Mouse (Mus musculus): ENCODE results near the gene Hhipl1. TPM values are rescaled to one million over a fixed set of nuclear protein-coding genes. Genes with fewer than 3 reads are reported as not detected.
A peak's percentile ranks its signal among the peaks of the same experiment; 100 is the strongest.

Gene Hhipl1
- polyA plus RNA-seq, 1 experiment = 1.6 TPM

DNA sequence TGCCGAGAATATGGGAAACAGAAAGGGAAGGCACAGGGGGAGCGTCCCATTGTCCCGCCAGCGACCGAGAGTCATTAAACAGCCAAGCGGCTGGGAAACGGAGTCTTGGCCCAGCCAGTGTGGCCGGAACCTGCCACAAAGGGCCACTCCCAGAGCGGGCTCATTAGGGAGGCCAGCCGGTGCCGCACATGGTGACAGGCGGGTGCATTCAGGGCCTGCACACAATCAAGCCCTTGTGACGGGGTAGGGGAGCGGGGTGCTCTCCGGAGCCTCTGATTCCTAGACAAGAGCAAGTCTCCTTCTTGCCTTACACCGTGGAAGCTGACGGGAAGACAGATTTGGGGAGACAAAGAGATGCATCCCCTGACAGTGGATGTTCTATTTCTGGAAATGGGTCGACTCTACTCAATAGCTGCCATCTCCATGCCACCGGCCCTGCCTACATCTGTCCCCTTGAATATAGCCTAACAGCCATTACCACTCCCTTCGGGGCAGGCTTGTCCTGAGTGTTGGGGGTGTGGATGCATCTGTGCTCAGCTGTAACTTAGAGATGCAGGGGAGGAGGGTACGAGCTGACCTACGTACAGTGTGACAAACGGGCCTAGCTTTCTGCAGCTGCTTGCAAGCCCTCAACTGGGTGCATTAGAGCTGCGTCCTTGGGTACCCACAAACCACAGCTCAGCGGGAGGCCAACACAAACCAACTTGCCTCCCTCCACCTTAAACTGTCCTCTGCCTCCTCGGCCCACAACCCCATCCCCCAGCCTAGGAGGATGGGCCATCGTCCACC lies 40.0 kb upstream of the Hhipl1 start:
- Histone ChIP-seq H3ac (ENCODE audit: control insufficient read depth, insufficient read length, low read depth) (no peak overlapping the region), H3K79me2 (ENCODE audit: control insufficient read depth, insufficient read depth) (no peaks in the 10 kb centered on the region), H3K36me3 (ENCODE audit: control insufficient read depth, insufficient read depth) (no peaks in the 10 kb centered on the region), H3K4me3 (ENCODE audit: insufficient read depth, poor library complexity, severe bottlenecking) (no peak overlapping the region), H3K27me3 (ENCODE audit: control insufficient read depth, insufficient read depth, insufficient read length) (no peaks in the 10 kb centered on the region), H3K79me3 (ENCODE audit: low read depth) (peaks cover 1% of the 10 kb centered on the region)
- TF ChIP-seq MYOD1 (IDR thresholded peaks at IDR 0.05; ENCODE audit: control insufficient read depth, insufficient read length, low read depth) (peak; percentile 87), MYOG (IDR thresholded peaks at IDR 0.05; ENCODE audit: control insufficient read depth, extremely low read depth, insufficient read length) (no peak)

DNA sequence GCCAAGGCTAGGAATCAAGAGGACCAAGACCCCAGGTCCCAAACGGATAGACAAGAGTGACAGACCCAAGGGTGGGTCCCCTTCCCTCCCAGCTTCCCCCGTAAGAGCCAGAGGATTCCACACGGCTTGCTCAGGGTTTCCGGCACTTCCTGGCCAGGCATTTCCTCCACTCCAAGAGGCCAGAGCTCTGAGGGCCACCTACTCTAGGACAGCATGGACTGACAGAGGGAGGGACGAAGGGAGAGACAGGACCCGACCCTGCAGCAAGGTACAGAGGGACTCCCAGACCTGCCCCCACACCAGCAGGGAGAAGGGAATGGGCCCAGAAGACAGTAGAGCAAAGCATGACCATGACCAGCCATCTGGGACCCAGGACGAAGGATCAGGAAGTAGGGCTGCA lies 38.4 kb upstream of the Hhipl1 start:
- TF ChIP-seq USF1 (IDR thresholded peaks at IDR 0.05; ENCODE audit: low read depth) (no peak), MYOD1 (IDR thresholded peaks at IDR 0.05; ENCODE audit: control insufficient read depth, insufficient read length, low read depth) (no peak), MYOG (IDR thresholded peaks at IDR 0.05; ENCODE audit: control insufficient read depth, extremely low read depth, insufficient read length) (no peak), FOSL1 (IDR thresholded peaks at IDR 0.05; ENCODE audit: insufficient read depth, low read length, poor library complexity, severe bottlenecking) (no peak), CTCF (IDR thresholded peaks at IDR 0.05; ENCODE audit: control insufficient read depth, insufficient read depth, insufficient read length) (no peak), CEBPB (IDR thresholded peaks at IDR 0.05; ENCODE audit: low read depth) (no peak), MAX (IDR thresholded peaks at IDR 0.05) (no peak)

DNA sequence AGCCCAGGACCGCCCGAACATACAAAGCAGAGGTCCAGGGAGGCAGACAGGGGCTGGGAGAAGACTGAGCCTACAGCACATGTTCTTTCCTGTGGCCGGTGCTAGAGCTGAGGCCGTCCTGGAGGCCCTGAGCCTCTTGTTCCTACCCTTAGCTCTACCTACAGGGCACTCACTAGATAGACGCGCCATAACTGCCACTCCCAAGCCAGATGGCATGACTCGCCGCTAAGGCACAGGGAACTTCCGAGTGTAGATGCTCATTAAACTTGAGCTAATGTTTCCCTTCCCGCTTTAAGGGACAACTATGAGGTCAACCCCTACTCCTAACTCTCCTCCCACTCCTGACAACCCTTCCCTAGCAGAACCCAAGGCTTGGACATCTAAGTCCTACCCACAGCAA lies 37.1 kb upstream of the Hhipl1 start:
- Histone ChIP-seq H3K4me3 (ENCODE audit: insufficient read depth, poor library complexity, severe bottlenecking) (no peak overlapping the region), H3ac (ENCODE audit: control insufficient read depth, insufficient read length, low read depth) (no peak overlapping the region), H3K79me3 (ENCODE audit: low read depth) (peaks cover 4% of the 10 kb centered on the region), H3K36me3 (ENCODE audit: control insufficient read depth, insufficient read depth) (no peaks in the 10 kb centered on the region), H3K79me2 (ENCODE audit: control insufficient read depth, insufficient read depth) (no peaks in the 10 kb centered on the region), H3K27me3 (ENCODE audit: control insufficient read depth, insufficient read depth, insufficient read length) (no peaks in the 10 kb centered on the region)
- no peak for TF ChIP-seq FOSL1 (IDR thresholded peaks at IDR 0.05; ENCODE audit: insufficient read depth, low read length, poor library complexity, severe bottlenecking)
- TF ChIP-seq MAX (IDR thresholded peaks at IDR 0.05) = peak; percentile 33
- peak; percentile 16 for TF ChIP-seq MYOD1 (IDR thresholded peaks at IDR 0.05; ENCODE audit: control insufficient read depth, insufficient read length, low read depth)
- TF ChIP-seq USF1 (IDR thresholded peaks at IDR 0.05; ENCODE audit: low read depth) = no peak
- TF ChIP-seq MYOG (IDR thresholded peaks at IDR 0.05; ENCODE audit: control insufficient read depth, extremely low read depth, insufficient read length) = no peak

More for the DNA sequence above, 38.4 kb upstream of the Hhipl1 start:
- Histone ChIP-seq H3K27me3 (ENCODE audit: control insufficient read depth, insufficient read depth, insufficient read length) (no peaks in the 10 kb centered on the region), H3K79me2 (ENCODE audit: control insufficient read depth, insufficient read depth) (no peaks in the 10 kb centered on the region), H3ac (ENCODE audit: control insufficient read depth, insufficient read length, low read depth) (no peak overlapping the region), H3K79me3 (ENCODE audit: low read depth) (peaks cover 4% of the 10 kb centered on the region), H3K36me3 (ENCODE audit: control insufficient read depth, insufficient read depth) (no peaks in the 10 kb centered on the region), H3K4me3 (ENCODE audit: insufficient read depth, poor library complexity, severe bottlenecking) (no peak overlapping the region)

GRCm38 (mm10) chr12:108269699-108270098 lies 36.4 kb upstream of the Hhipl1 start:
- no peak for TF ChIP-seq CTCF (IDR thresholded peaks at IDR 0.05; ENCODE audit: control insufficient read depth, insufficient read depth, insufficient read length)
- TF ChIP-seq USF1 (IDR thresholded peaks at IDR 0.05; ENCODE audit: low read depth) = no peak
- no peak for TF ChIP-seq CEBPB (IDR thresholded peaks at IDR 0.05; ENCODE audit: low read depth)
- no peak for TF ChIP-seq FOSL1 (IDR thresholded peaks at IDR 0.05; ENCODE audit: insufficient read depth, low read length, poor library complexity, severe bottlenecking)
- no peak for TF ChIP-seq MYOD1 (IDR thresholded peaks at IDR 0.05; ENCODE audit: control insufficient read depth, insufficient read length, low read depth)
- no peak for TF ChIP-seq MAX (IDR thresholded peaks at IDR 0.05)
- TF ChIP-seq MYOG (IDR thresholded peaks at IDR 0.05; ENCODE audit: control insufficient read depth, extremely low read depth, insufficient read length) = no peak
- Histone ChIP-seq H3K4me3 (ENCODE audit: insufficient read depth, poor library complexity, severe bottlenecking) (no peak overlapping the region), H3ac (ENCODE audit: control insufficient read depth, insufficient read length, low read depth) (no peak overlapping the region), H3K79me3 (ENCODE audit: low read depth) (peaks cover 4% of the 10 kb centered on the region), H3K36me3 (ENCODE audit: control insufficient read depth, insufficient read depth) (no peaks in the 10 kb centered on the region), H3K79me2 (ENCODE audit: control insufficient read depth, insufficient read depth) (no peaks in the 10 kb centered on the region), H3K27me3 (ENCODE audit: control insufficient read depth, insufficient read depth, insufficient read length) (no peaks in the 10 kb centered on the region)

- Histone ChIP-seq H3K36me3 (ENCODE audit: control insufficient read depth, insufficient read depth) (no peaks in the 10 kb centered on the region), H3K27me3 (ENCODE audit: control insufficient read depth, insufficient read depth, insufficient read length) (no peaks in the 10 kb centered on the region), H3K4me3 (ENCODE audit: insufficient read depth, poor library complexity, severe bottlenecking) (no peak overlapping the region), H3ac (ENCODE audit: control insufficient read depth, insufficient read length, low read depth) (no peak overlapping the region), H3K79me2 (ENCODE audit: control insufficient read depth, insufficient read depth) (no peaks in the 10 kb centered on the region), H3K79me3 (ENCODE audit: low read depth) (peaks cover 4% of the 10 kb centered on the region)
- TF ChIP-seq MYOG (IDR thresholded peaks at IDR 0.05; ENCODE audit: control insufficient read depth, extremely low read depth, insufficient read length) (no peak), FOSL1 (IDR thresholded peaks at IDR 0.05; ENCODE audit: insufficient read depth, low read length, poor library complexity, severe bottlenecking) (no peak), USF1 (IDR thresholded peaks at IDR 0.05; ENCODE audit: low read depth) (no peak), CTCF (IDR thresholded peaks at IDR 0.05; ENCODE audit: control insufficient read depth, insufficient read depth, insufficient read length) (no peak), MAX (IDR thresholded peaks at IDR 0.05) (no peak)
Observed at GRCm38 (mm10) chr12:108270240-108270919, 35.7 kb upstream of the Hhipl1 start.
